Comparison of ENCODE assay signal across 16 mouse cellular contexts in genomic region chr3:90395629-90396028, GRCm38 (mm10). TPM values are rescaled to one million over a fixed set of nuclear protein-coding genes. Genes with fewer than 3 reads are reported as not detected.
"Had no signal": no experiment of that assay in that cellular context is flagged by ENCODE, and none has a peak within 500 bp of the region (broad histone marks: within the 10 kb centered on the region; RNA-seq: fewer than 3 reads in every experiment).

No protein-coding gene starts in this region.

- DNase-seq: right cerebral cortex, postnatal 14 days; thymus, adult 2 months; thymus, postnatal 25 days; thymus, postnatal 4 days had no signal

- H3K9ac ChIP-seq: liver, embryonic 12.5 days; liver, embryonic 14.5 days; lung, embryonic 15.5 days; midbrain, embryonic 13.5 days; midbrain, embryonic 15.5 days; neural tube, embryonic 12.5 days; stomach, embryonic 15.5 days had no signal

- H3K27ac ChIP-seq: liver, embryonic 12.5 days; liver, embryonic 14.5 days; lung, embryonic 15.5 days; macrophage; midbrain, embryonic 13.5 days; midbrain, embryonic 15.5 days; neural tube, embryonic 12.5 days; stomach, embryonic 15.5 days; stomach, postnatal 0 days had no signal

- H3K4me1 ChIP-seq: liver, embryonic 12.5 days had no signal

- ATAC-seq: liver, embryonic 12.5 days; midbrain, embryonic 13.5 days; midbrain, embryonic 15.5 days had no signal

- H3K27me3 ChIP-seq: lung, embryonic 15.5 days; midbrain, embryonic 13.5 days; midbrain, embryonic 15.5 days; neural tube, embryonic 12.5 days; stomach, embryonic 15.5 days had no signal

- H3K4me2 ChIP-seq: liver, embryonic 12.5 days; lung, embryonic 15.5 days; midbrain, embryonic 11.5 days; midbrain, embryonic 13.5 days; midbrain, embryonic 15.5 days; neural tube, embryonic 12.5 days; stomach, embryonic 15.5 days had no signal

- H3K4me3 ChIP-seq: liver, embryonic 12.5 days; lung, embryonic 15.5 days; megakaryocyte, embryonic 14.5 days; midbrain, embryonic 13.5 days; midbrain, embryonic 15.5 days; neural tube, embryonic 12.5 days; stomach, embryonic 15.5 days had no signal

- H3K9me3 ChIP-seq: liver, embryonic 12.5 days; lung, embryonic 15.5 days; megakaryocyte, embryonic 14.5 days; midbrain, embryonic 13.5 days; midbrain, embryonic 15.5 days; neural tube, embryonic 12.5 days; stomach, embryonic 15.5 days had no signal

RNA-seq across cellular contexts. Expression of gene Slc27a3, which starts 5.9 kb away (rescaled TPM):
- total RNA-seq: monocyte, adult 5-6 weeks had no signal
